Mouse (Mus musculus) CH12.LX (cell line): ENCODE measurements at regions not wholly inside any gene's neighbourhood (a gene's known extent, or its start where the extent isn't known, plus 50 kb on each side); places are given as distances from the start of the nearest gene placed in this dataset.
"Not testable (repeated sequence)": the region's sequence is repeated elsewhere in the genome, so short reads cannot be mapped to it uniquely, and the experiment has no call there.

Experiments used
- DNase-seq: peaks from one replicate; pipeline ENCODE4 v3.0.0-alpha.2; 2013; ENCODE audit errors: extremely low read depth
- H3K27ac ChIP-seq: 2 replicates; pipeline ENCODE4 v1.5.1; 2012; ENCODE audit warnings: low read depth, mild to moderate bottlenecking, control low read depth, moderate library complexity; ENCODE audit not compliant: insufficient read depth
- H3K27me3 ChIP-seq: replicated peaks from 2 replicates; pipeline ENCODE3; 2012; ENCODE audit warnings: inconsistent platforms
- H3K36me3 ChIP-seq, 2 experiments: replicated peaks in 1 of 2; 2 replicates each; pipeline versions ENCODE3 to v1.6.1; 2012; ENCODE audit warnings: inconsistent platforms in 1 of 2, low read length in 1 of 2, mild to moderate bottlenecking in 1 of 2, mixed read lengths in 1 of 2, moderate library complexity in 1 of 2; ENCODE audit not compliant: control insufficient read depth in 1 of 2, insufficient read depth in 1 of 2
- H3K4me1 ChIP-seq, 2 experiments: 2 replicates each; pipeline ENCODE4 v1.6.1; 2012; ENCODE audit warnings: inconsistent platforms in 1 of 2, moderate library complexity in 1 of 2; ENCODE audit not compliant: insufficient read depth in 2 of 2, control insufficient read depth in 1 of 2
- H3K4me2 ChIP-seq: 2 replicates; pipeline ENCODE4 v1.6.1; 2012; ENCODE audit warnings: low read depth, mild to moderate bottlenecking, control low read depth; ENCODE audit not compliant: poor library complexity, insufficient read depth, severe bottlenecking
- H3K4me3 ChIP-seq, 3 experiments: fragments of 150-350 bp in 1 of 3; sonication (generic) in 1 of 3; replicated peaks in 1 of 3; 2 replicates each; pipeline versions ENCODE3 to v1.5.1; 2011 to 2012; ENCODE audit warnings: low read depth in 2 of 3, low read length in 2 of 3, mild to moderate bottlenecking in 2 of 3, moderate library complexity in 2 of 3, control low read depth in 1 of 3, improper control_type of control experiment in 1 of 3, inconsistent platforms in 1 of 3, mixed read lengths in 1 of 3; ENCODE audit not compliant: poor library complexity in 1 of 3
- H3K79me2 ChIP-seq: replicated peaks from 2 replicates; pipeline ENCODE4 v1.6.1; 2012; ENCODE audit warnings: mild to moderate bottlenecking, moderate library complexity; ENCODE audit not compliant: control insufficient read depth, poor library complexity, insufficient read depth, severe bottlenecking; ENCODE audit errors: extremely low read depth
- H3K9ac ChIP-seq: 2 replicates; pipeline ENCODE4 v1.6.1; 2012; ENCODE audit warnings: low read depth, mild to moderate bottlenecking, control low read depth, moderate library complexity; ENCODE audit not compliant: insufficient read depth
- H3K9me3 ChIP-seq: replicated peaks from 2 replicates; pipeline ENCODE3; 2012; ENCODE audit warnings: low read length, inconsistent platforms, mixed read lengths
- CHD2 ChIP-seq: IDR thresholded peaks from 2 replicates; pipeline ENCODE4 v1.6.1; 2011; ENCODE audit warnings: low read length, improper control_type of control experiment
- E2F4 ChIP-seq: IDR thresholded peaks from 2 replicates; pipeline ENCODE4 v1.6.1; 2011; ENCODE audit warnings: low read depth, low read length, improper control_type of control experiment; ENCODE audit not compliant: insufficient replicate concordance
- ELF1 ChIP-seq: IDR thresholded peaks from 2 replicates; pipeline ENCODE4 v1.6.1; 2014; ENCODE audit warnings: low read depth, mild to moderate bottlenecking, inconsistent platforms, low read length, improper control_type of control experiment
- EP300 ChIP-seq: IDR thresholded peaks from 2 replicates; pipeline ENCODE4 v1.6.1; 2011; ENCODE audit warnings: low read length, improper control_type of control experiment
- ETS1 ChIP-seq: conservative IDR thresholded peaks from 2 replicates; pipeline ENCODE4 v1.6.1; 2012; ENCODE audit warnings: low read depth, mild to moderate bottlenecking, inconsistent platforms, low read length, improper control_type of control experiment, moderate library complexity
- IRF4 ChIP-seq: IDR thresholded peaks from 2 replicates; pipeline ENCODE4 v1.6.1; 2014; ENCODE audit warnings: low read depth, mild to moderate bottlenecking, inconsistent platforms, low read length, improper control_type of control experiment
- MAFK ChIP-seq: IDR thresholded peaks from 2 replicates; pipeline ENCODE4 v1.6.1; 2011; ENCODE audit warnings: low read length, improper control_type of control experiment; ENCODE audit not compliant: insufficient replicate concordance
- PAX5 ChIP-seq: IDR thresholded peaks from 2 replicates; pipeline ENCODE4 v1.6.1; 2012; ENCODE audit warnings: low read length, inconsistent platforms, mixed read lengths
- POLR2A ChIP-seq: IDR thresholded peaks from 2 replicates; pipeline ENCODE4 v1.6.1; 2011; ENCODE audit warnings: low read depth, mild to moderate bottlenecking, improper control_type of control experiment, low read length
- RCOR1 ChIP-seq: conservative IDR thresholded peaks from 2 replicates; pipeline ENCODE4 v1.6.1; 2012; ENCODE audit warnings: low read depth, mild to moderate bottlenecking, inconsistent platforms, low read length, improper control_type of control experiment
- ZMIZ1 ChIP-seq: IDR thresholded peaks from 2 replicates; pipeline ENCODE4 v1.6.1; 2012; ENCODE audit warnings: low read depth, mild to moderate bottlenecking, inconsistent platforms, low read length, improper control_type of control experiment
- ZNF384 ChIP-seq: IDR thresholded peaks from 2 replicates; pipeline ENCODE4 v1.6.1; 2012; ENCODE audit warnings: low read depth, low read length, improper control_type of control experiment, inconsistent platforms
- dilution Hi-C: fragments of 300-500 bp; cut with MboI; formaldehyde crosslinking; loops from 2 replicates; pipeline ENCODE4 v1.14.3; 2020; ENCODE audit warnings: low sequenced_read_pairs; ENCODE audit not compliant: extremely low pct_unique_long_range_greater_than_20kb, extremely low pct_ligation_motif_present
- in situ Hi-C: fragments of 300-500 bp; cut with MboI; formaldehyde crosslinking; loops from 3 replicates; pipeline ENCODE4 v1.14.3; 2019; ENCODE audit warnings: low sequenced_read_pairs, low pct_ligation_motif_present, low pct_unique_long_range_greater_than_20kb, mixed read lengths

DNA sequence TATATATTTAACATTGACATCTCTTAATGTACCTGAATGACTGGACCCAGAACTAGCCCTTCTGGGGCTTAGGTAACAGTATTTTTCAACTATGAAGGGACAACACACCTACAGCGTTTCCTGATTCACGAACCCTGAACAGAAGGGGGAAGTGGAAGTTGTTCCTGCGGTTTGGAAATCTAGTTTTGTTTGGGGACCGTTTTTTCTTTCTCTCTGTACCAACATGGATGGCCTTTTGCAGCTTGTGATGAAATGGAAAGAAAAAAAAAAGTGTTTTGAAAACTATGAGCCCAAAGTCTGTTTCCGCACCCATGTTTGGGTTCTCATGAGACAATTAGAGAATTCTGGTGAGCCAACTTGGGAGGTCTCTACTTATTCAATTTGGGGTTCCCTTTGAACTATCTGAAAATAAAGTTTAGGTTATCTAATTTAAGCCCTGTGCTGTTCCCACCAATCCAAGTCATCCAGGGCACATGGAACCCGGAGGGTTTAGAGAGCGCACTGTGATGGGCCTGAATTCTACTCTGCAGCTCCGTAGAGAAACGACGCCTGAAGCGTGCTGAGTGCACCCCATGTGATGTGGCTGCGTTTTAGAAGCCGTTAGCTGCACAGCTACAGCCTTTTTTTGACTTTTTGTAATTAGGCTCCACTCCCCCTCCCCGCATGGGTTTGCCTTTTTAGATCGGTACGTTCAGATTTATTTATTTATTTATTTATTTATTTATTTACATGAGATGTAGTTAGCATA lies 137.0 kb upstream of the Rapgef5 start:
- Histone ChIP-seq H3K4me1 (peaks cover 0 to 5% of the 10 kb centered on the region in 2 experiments; a peak in 1 of 4 replicates), H3K79me2 (no peaks in the 10 kb centered on the region), H3K4me3 (no peak overlapping the region), H3K4me2 (peak overlapping the region; percentile 55), H3K36me3 (no peaks in the 10 kb centered on the region), H3K9me3 (peaks cover 4% of the 10 kb centered on the region), H3K27ac (no peak overlapping the region), H3K9ac (no peak overlapping the region), H3K27me3 (no peaks in the 10 kb centered on the region)
- DNase-seq: no peak
- dilution Hi-C loops (no loop called here), in situ Hi-C loops (no loop called here)
- TF ChIP-seq CHD2 (no peak), ETS1 (no peak), E2F4 (no peak), EP300 (peak; percentile 53), ZMIZ1 (no peak), ZNF384 (peak; percentile 65)
- TF ChIP-seq, all 38 proteins: peak for 2

DNA sequence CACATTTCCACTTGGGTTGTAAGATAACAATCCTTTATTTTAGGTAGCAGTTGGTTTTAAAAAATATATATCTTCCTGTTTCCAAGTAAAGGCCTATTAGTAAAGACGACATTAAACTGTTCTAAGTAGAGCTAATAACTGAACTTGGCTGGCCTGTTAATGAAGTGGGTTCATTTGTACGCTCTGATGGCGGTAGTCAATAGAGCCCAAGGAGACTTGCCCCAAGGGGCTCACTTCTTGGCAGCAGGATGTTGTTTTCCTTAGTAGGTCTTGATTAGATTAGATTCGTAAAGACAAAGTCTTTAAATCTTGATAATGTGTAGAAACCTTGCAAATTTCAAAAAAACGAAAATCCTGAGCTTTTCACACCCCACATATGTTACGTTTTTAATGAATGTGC lies 135.4 kb upstream of the Rapgef5 start:
- H3K9me3 ChIP-seq: peaks cover 4% of the 10 kb centered on the region
- H3K27me3 ChIP-seq: no peaks in the 10 kb centered on the region
- no peak overlapping the region for H3K4me3 ChIP-seq
- no peak for DNase-seq
- no peak overlapping the region for H3K9ac ChIP-seq
- no peak overlapping the region for H3K4me2 ChIP-seq
- H3K79me2 ChIP-seq: no peaks in the 10 kb centered on the region
- H3K27ac ChIP-seq: no peak overlapping the region
- dilution Hi-C loops: no loop called here
- in situ Hi-C loops: no loop called here
- TF ChIP-seq PAX5 (no peak), IRF4 (no peak), CHD2 (no peak), RCOR1 (no peak), POLR2A (no peak), ELF1 (no peak), ZMIZ1 (no peak), MAFK (no peak)
- TF ChIP-seq, all 38 proteins: peak for 0
- peaks cover 0 to 5% of the 10 kb centered on the region in 2 experiments; a peak in 1 of 4 replicates for H3K4me1 ChIP-seq
- H3K36me3 ChIP-seq: no peaks in the 10 kb centered on the region

DNA sequence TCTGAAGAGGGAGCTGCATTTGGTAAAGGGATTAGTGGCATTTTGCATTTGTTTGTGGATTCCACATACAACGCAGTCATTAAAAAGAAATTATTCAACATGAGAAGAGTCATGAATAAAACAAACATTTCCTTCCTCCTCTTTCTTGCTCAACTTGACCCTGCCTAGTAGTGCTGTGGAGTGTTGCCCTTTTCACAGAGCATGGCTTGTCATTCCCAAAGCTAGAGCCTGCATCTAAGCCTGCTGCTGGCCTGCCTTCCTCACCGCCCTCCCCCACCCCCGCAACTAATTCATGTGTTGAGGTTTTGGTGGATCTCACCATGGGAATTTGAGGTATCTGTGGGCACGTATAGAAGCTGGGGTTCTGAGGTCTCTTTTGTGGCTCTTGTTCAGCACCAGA lies 133.6 kb upstream of the Rapgef5 start:
- dilution Hi-C loops, H3K27ac ChIP-seq, H3K9me3 ChIP-seq, H3K27me3 ChIP-seq, H3K4me1 ChIP-seq, H3K4me2 ChIP-seq, DNase-seq, H3K36me3 ChIP-seq, H3K79me2 ChIP-seq, in situ Hi-C loops, H3K4me3 ChIP-seq, H3K9ac ChIP-seq: not testable (repeated sequence)
